Mouse (Mus musculus): ENCODE measurements at regions not wholly inside any gene's neighbourhood (a gene's known extent, or its start where the extent isn't known, plus 50 kb on each side); places are given as distances from the start of the nearest gene placed in this dataset.

- no peaks in the 10 kb centered on the region for H3K4me1 ChIP-seq (ENCODE audit: control insufficient read depth, insufficient read depth, low read length)
- H3K27me3 ChIP-seq (replicated peaks; ENCODE audit: control insufficient read depth, insufficient read depth, low read length), result no peaks in the 10 kb centered on the region
- no peak overlapping the region for H3K4me2 ChIP-seq (ENCODE audit: low read depth, low read length)
- H3K4me3 ChIP-seq (ENCODE audit: low read depth, low read length), result no peak overlapping the region
- ATAC-seq (ENCODE audit: low read depth), result no peak
- H3K36me3 ChIP-seq (ENCODE audit: control insufficient read depth, insufficient read depth, low read length), result no peaks in the 10 kb centered on the region
- no peaks in the 10 kb centered on the region for H3K9me3 ChIP-seq (ENCODE audit: control insufficient read depth, low read length)
- no peak overlapping the region for H3K27ac ChIP-seq (replicated peaks; ENCODE audit: low read depth, low read length)
- WGBS, result 42% methylated on average over 15 of the region's 15 CpGs
- no peak overlapping the region for H3K9ac ChIP-seq (ENCODE audit: low read depth, low read length)
- no peak for DNase-seq (ENCODE audit: low spot score)
Observed at GRCm38 (mm10) chr5:33485765-33486164, 52.0 kb upstream of the Nkx1-1 start.
